Mouse (Mus musculus) intestine, embryonic 14.5 days (tissue): ENCODE measurements at regions not wholly inside any gene's neighbourhood (a gene's known extent, or its start where the extent isn't known, plus 50 kb on each side); places are given as distances from the start of the nearest gene placed in this dataset.

Experiments
- ATAC-seq: fragments of 200-750 bp; cut with Nextera tagmentation; replicated peaks from 2 replicates; pipeline ENCODE4 v1.8.0; 2017; ENCODE audit warnings: low read depth, moderate number of reproducible peaks, moderate TSS enrichment, moderate library complexity; ENCODE audit not compliant: low FRiP score, low TSS enrichment
- DNase-seq: peaks from one replicate; pipeline ENCODE4 v3.0.0-alpha.2; 2018; ENCODE audit warnings: low spot score
- H3K27ac ChIP-seq: fragments of 300-500 bp; sonication (generic); 2 replicates; pipeline ENCODE4 v1.5.1; 2014; ENCODE audit warnings: low read depth, mild to moderate bottlenecking, control low read depth
- H3K27me3 ChIP-seq: fragments of 300-500 bp; sonication (generic); replicated peaks from 2 replicates; pipeline ENCODE4 v1.6.1; 2014; ENCODE audit warnings: low read length, control low read depth; ENCODE audit not compliant: control insufficient read depth, insufficient read depth
- H3K36me3 ChIP-seq: fragments of 300-500 bp; sonication (generic); 2 replicates; pipeline ENCODE4 v1.6.1; 2014; ENCODE audit warnings: low read length, control low read depth; ENCODE audit not compliant: control insufficient read depth, insufficient read depth
- H3K4me1 ChIP-seq: fragments of 300-500 bp; sonication (generic); replicated peaks from 2 replicates; pipeline ENCODE4 v1.6.1; 2014; ENCODE audit warnings: low read length, control low read depth, mixed read lengths; ENCODE audit not compliant: control insufficient read depth, insufficient read depth
- H3K4me2 ChIP-seq: fragments of 300-500 bp; sonication (generic); 2 replicates; pipeline ENCODE4 v1.6.1; 2014; ENCODE audit warnings: low read length
- H3K4me3 ChIP-seq: fragments of 300-500 bp; sonication (generic); 2 replicates; pipeline ENCODE4 v1.5.1; 2014; ENCODE audit warnings: low read depth, low read length, control low read depth, mixed read lengths
- H3K9ac ChIP-seq: fragments of 300-500 bp; sonication (generic); 2 replicates; pipeline ENCODE4 v1.6.1; 2014; ENCODE audit warnings: mild to moderate bottlenecking, low read length
- H3K9me3 ChIP-seq: fragments of 300-500 bp; sonication (generic); 2 replicates; pipeline ENCODE4 v1.6.1; 2016; ENCODE audit warnings: low read length, control low read depth; ENCODE audit not compliant: control insufficient read depth
- WGBS: fragments of 180-500 bp; shearing (Covaris S2); extraction: QIAGEN DNeasy Blood & Tissue Kit; methylation state at CpG from one replicate; pipeline ENCODE4 v1.1.7; 2014; 5-methylcytosine and 5-hydroxymethylcytosine counted together

- no peak for ATAC-seq
- Histone ChIP-seq H3K9ac (no peak overlapping the region), H3K4me2 (no peak overlapping the region), H3K9me3 (no peaks in the 10 kb centered on the region), H3K4me3 (no peak overlapping the region), H3K27me3 (no peaks in the 10 kb centered on the region), H3K27ac (no peak overlapping the region), H3K36me3 (no peaks in the 10 kb centered on the region), H3K4me1 (peaks cover 15% of the 10 kb centered on the region; the same call in 1 of the 2 replicates)
- no peak for DNase-seq
- WGBS = 65% methylated on average over 4 of the region's 4 CpGs
These were observed 322.7 kb downstream of the Sorl1 start for GRCm38 (mm10) chr9:41801376-41801775.

- H3K9ac ChIP-seq = no peak overlapping the region
- ATAC-seq (no peak), DNase-seq (no peak)
- H3K4me1 ChIP-seq = no peaks in the 10 kb centered on the region
- WGBS = 78% methylated on average over 6 of the region's 6 CpGs
- no peak overlapping the region for H3K4me2 ChIP-seq
- H3K27ac ChIP-seq = no peak overlapping the region
- H3K9me3 ChIP-seq = no peaks in the 10 kb centered on the region
- H3K27me3 ChIP-seq = no peaks in the 10 kb centered on the region
- no peak overlapping the region for H3K4me3 ChIP-seq
- H3K36me3 ChIP-seq = no peaks in the 10 kb centered on the region
These were observed 331.3 kb downstream of the Sorl1 start for GRCm38 (mm10) chr9:41792830-41793213.

GRCm38 (mm10) chr9:41792173-41792829, 331.8 kb downstream of the Sorl1 start:
- no peak for DNase-seq
- Histone ChIP-seq H3K4me2 (no peak overlapping the region), H3K4me1 (no peaks in the 10 kb centered on the region), H3K27me3 (no peaks in the 10 kb centered on the region), H3K4me3 (no peak overlapping the region), H3K36me3 (no peaks in the 10 kb centered on the region), H3K9ac (no peak overlapping the region), H3K9me3 (no peaks in the 10 kb centered on the region), H3K27ac (no peak overlapping the region)
- no peak for ATAC-seq
- 74% methylated on average over 4 of the region's 4 CpGs for WGBS

GRCm38 (mm10) chr9:41791501-41792172, 332.5 kb downstream of the Sorl1 start:
- H3K36me3 ChIP-seq = no peaks in the 10 kb centered on the region
- WGBS = 83% methylated on average over 5 of the region's 5 CpGs
- no peaks in the 10 kb centered on the region for H3K27me3 ChIP-seq
- no peaks in the 10 kb centered on the region for H3K9me3 ChIP-seq
- H3K27ac ChIP-seq = no peak overlapping the region
- H3K4me2 ChIP-seq = no peak overlapping the region
- H3K4me3 ChIP-seq = no peak overlapping the region
- no peak overlapping the region for H3K9ac ChIP-seq
- no peaks in the 10 kb centered on the region for H3K4me1 ChIP-seq
- DNase-seq (no peak), ATAC-seq (no peak)

GRCm38 (mm10) chr9:41785131-41785530, 339.0 kb downstream of the Sorl1 start:
- Histone ChIP-seq H3K36me3 (no peaks in the 10 kb centered on the region), H3K27ac (no peak overlapping the region), H3K9ac (no peak overlapping the region), H3K9me3 (0 out of 2 replicates have a peak, but pooled peaks cover under 1% of the 10 kb centered on the region), H3K27me3 (no peaks in the 10 kb centered on the region), H3K4me2 (no peak overlapping the region), H3K4me3 (no peak overlapping the region), H3K4me1 (0 out of 2 replicates have a peak, but pooled peaks cover 3% of the 10 kb centered on the region)
- no peak for ATAC-seq
- 44% methylated on average over 3 of the region's 3 CpGs for whole genome bisulfite sequencing
- no peak for DNase-seq

- Histone ChIP-seq H3K27me3 (no peaks in the 10 kb centered on the region), H3K9me3 (no peaks in the 10 kb centered on the region), H3K9ac (no peak overlapping the region), H3K4me1 (no peaks in the 10 kb centered on the region), H3K4me3 (no peak overlapping the region), H3K27ac (no peak overlapping the region), H3K36me3 (no peaks in the 10 kb centered on the region), H3K4me2 (no peak overlapping the region)
- DNase-seq (no peak), ATAC-seq (no peak)
- WGBS = 89% methylated on average over 8 of the region's 8 CpGs
These were observed 351.7 kb downstream of the Sorl1 start for GRCm38 (mm10) chr9:41772281-41772902.

GRCm38 (mm10) chr9:41771276-41771675, 352.8 kb downstream of the Sorl1 start:
- DNase-seq = no peak
- 76% methylated on average over 1 of the region's 1 CpGs for WGBS
- no peak overlapping the region for H3K4me3 ChIP-seq

GRCm38 (mm10) chr9:41768316-41768715, 355.8 kb downstream of the Sorl1 start:
- no peaks in the 10 kb centered on the region for H3K36me3 ChIP-seq
- ATAC-seq (no peak), DNase-seq (no peak)
- 0 out of 2 replicates have a peak, but pooled peaks cover 5% of the 10 kb centered on the region for H3K9me3 ChIP-seq
- no peak overlapping the region for H3K9ac ChIP-seq
- H3K27ac ChIP-seq = no peak overlapping the region
- H3K4me2 ChIP-seq = no peak overlapping the region
- no peaks in the 10 kb centered on the region for H3K27me3 ChIP-seq
- H3K4me3 ChIP-seq = no peak overlapping the region
- H3K4me1 ChIP-seq = peaks cover 14% of the 10 kb centered on the region; the same call in 1 of the 2 replicates
- WGBS = 89% methylated on average over 3 of the region's 3 CpGs

More at GRCm38 (mm10) chr9:41771276-41771675, 352.8 kb downstream of the Sorl1 start:
- Histone ChIP-seq H3K36me3 (no peaks in the 10 kb centered on the region), H3K27ac (no peak overlapping the region), H3K4me2 (no peak overlapping the region), H3K4me1 (peaks cover 7% of the 10 kb centered on the region; the same call in 1 of the 2 replicates), H3K9ac (no peak overlapping the region), H3K27me3 (no peaks in the 10 kb centered on the region), H3K9me3 (no peaks in the 10 kb centered on the region)
- no peak for ATAC-seq
